Mouse (Mus musculus): Measurements from ENCODE around the gene Neu2.
"Not testable (repeated sequence)": the region's sequence is repeated elsewhere in the genome, so short reads cannot be mapped to it uniquely, and the experiment has no call there.

The Neu2 gene

DNA sequence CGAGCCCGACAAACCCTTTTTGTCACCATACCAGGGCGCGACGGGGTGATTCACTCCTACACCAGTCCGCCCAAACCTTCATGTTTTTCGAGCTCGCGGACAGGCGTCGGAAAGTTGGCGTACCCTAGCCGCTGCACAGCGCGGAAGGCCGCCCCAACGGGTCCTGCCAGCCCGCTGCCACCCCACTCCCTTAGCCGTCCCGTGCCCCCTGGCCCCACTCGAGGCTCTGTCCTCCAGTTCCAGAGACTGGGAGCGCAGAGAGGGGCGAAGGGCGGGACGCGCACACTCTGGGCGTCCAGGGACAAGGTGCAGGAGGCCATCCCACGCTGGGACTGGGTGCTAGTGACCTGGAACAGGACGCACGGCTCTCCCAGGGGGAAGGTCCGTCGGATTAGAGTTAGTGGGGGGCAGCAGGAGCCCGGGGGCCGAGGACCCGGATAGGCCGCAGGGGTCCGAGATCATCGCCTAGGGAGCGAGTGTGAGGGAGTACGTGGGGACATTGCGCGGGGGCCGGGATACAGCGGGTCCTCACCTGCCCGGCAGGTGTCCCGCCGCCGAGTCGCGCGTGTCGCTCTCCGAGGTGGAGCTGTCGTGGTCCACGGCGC is at the start of gene Neu2:
Gene Neu2, plus strand, starts transcription at position 329 of the 605 bp plus-strand sequence.
- peak; percentile 53 to 56 for DNase-seq (ENCODE audit: low spot score in 2 of 2)

DNA sequence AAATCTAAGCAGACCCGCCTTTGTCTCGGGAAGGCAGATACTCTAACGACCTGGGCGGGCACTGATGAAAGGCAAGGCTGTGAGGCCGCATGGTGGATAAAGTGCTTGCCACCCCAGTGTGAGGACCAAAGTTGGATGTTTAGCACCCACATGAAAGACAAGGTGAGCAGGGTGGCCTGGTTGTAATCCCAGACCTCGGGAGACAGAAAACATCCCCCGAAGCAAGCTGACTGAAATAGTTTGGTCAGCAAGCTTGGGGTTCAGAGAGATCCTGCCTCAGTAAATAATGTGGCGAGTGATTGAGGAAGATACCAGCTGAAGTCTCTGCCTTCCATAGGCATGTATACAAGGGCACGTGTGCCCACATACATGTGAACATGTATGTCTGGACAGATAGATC is 42.2 kb upstream of the Neu2 start:
- peak in 1 of 2 experiments; percentile 15 for DNase-seq (ENCODE audit: low spot score in 2 of 2)

DNA sequence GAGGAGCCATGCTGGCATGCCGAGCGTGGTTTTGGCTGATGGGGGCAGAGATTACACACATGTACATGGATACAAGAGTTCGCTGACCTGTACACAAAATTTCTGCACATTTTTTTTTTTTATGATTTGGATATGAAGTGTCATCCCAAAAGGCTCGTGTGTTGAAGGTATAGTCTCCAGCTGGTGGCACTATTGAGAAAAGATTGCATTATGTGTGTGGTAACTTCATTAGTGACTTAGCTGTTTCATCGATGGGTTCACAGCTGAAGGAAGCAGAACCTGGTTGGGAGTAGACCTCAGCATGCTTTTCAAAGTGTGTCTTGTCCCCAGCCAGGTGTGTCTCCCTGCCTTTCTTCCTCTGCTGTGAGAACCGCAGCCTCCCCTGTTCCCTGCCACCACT is 41.4 kb upstream of the Neu2 start:
- DNase-seq (ENCODE audit: low spot score in 2 of 2): no peak

DNA sequence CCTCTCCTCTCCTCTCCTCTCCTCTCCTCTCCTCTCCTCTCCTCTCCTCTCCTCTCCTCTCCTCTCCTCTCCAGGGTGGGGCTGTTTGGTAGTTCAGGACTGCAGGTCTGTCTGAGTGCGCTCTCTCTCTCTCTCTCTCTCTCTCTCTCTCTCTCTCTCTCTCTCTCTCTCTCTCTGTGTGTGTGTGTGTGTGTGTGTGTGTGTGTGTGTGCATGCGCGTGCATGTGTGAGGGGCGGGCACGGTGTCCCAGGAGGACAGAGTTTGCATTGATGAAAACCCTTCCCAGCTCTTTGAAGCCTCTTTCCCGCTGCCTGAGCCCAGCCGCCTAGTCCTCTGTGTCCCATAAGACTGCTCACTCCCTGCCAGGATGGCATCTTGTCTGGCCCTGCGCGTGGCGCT is 39.7 kb upstream of the Neu2 start, which contains the start of gene Snorc:
Gene Snorc, plus strand, starts transcription at position 301 of the 400 bp plus-strand sequence.
- not testable (repeated sequence) for DNase-seq (ENCODE audit: low spot score in 2 of 2)

DNA sequence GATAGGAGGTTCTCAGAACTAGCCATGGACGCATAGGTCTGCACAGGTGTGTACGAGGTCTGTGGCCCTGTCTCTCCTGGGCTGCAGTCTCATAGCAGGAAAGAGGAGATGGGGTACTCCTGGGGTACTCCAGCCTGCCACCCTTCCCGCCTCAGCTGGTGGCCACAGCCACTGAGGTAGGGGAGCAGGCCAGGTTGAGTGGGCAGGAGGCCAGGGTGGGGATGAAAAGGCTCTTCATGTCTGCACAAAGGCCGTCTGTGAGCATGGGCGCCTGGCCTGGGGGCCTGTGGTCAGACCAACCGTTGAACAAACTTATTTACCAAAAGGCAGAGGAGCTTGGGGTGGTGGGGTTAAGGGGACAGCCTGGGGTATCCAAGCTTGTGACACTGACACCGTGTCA is 37.8 kb upstream of the Neu2 start:
- peak; percentile 65 to 71 for DNase-seq (ENCODE audit: low spot score in 2 of 2)

DNA sequence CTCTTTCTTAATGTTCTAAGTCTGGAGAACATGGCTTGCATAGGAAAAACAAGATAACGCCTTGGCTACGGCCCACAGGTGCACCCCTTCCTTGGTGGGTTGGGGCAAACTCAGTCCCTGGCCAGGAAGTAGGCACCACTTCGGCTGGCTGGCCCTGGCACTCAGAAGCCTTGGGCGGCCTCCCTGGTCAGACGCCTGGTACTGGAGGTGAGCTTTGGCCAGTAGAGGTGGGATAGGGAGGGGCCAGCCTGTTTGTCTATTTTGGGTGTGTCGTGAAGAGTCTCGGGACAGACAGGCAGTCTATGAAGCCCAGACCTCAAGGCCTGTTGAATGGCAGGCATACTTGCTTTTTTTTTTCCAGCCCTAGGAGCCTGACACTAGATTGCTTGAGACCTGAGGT is 37.1 kb upstream of the Neu2 start:
- DNase-seq (ENCODE audit: low spot score in 2 of 2): peak in 1 of 2 experiments; percentile 57

DNA sequence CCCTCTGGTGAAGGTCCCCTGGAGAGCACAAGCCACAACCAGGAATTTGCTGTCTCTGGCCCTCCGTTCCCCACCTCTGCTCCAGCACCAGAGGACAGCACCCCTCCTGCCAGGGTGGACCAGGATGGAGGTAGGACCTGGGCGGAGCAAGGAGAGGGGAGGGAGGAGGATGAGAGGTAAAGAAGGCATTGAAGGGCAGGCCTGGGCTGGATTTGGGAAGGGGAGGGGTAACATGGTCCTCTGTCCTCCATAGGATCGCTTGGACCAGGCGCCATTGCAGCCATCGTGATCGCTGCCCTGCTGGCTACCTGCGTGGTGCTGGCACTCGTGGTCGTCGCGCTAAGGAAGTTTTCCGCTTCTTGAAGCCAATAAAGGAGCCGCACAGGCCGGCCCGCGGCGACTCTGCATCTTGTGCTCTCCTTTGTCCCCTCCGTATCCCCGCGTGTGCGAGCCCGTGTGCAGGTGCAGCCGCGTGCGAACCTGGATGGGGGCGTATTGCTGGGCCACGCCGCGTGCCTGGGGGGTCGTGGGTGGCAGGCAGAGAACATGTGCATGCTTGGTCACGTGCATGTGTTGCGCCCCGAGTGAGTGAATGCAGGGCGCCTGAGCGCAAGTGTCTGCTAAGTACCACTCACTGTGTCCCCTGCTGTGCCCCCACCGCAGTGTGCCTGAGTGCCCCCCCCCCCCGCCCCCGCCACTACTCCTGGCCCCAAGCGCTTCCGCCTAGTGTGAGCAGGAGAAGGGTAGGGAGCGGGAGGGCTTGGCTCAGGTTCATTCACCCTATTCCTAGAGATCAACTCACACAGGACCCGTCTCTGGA is 34.4 kb upstream of the Neu2 start:
- DNase-seq (ENCODE audit: low spot score in 2 of 2): peak; percentile 77 to 83

DNA sequence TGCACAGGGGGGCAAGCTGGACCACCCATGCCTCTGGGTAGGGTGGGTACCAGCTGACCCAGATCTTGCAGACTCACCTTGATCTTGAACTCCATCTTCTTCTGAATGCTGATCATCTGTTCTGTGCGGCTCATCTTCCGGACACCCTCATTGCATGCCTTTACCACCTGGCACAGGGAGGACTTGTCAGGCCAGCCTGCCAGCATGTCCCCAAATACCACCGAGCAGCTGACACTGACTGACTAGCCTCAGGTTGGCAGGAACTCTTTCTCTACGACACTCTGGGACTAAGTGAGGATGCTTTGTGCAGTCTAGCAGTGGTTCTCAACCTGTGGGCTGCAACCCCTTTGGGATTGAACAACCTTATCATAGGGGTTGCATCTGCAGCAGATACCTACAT is 27.1 kb upstream of the Neu2 start:
- no peak for DNase-seq (ENCODE audit: low spot score in 2 of 2)

DNA sequence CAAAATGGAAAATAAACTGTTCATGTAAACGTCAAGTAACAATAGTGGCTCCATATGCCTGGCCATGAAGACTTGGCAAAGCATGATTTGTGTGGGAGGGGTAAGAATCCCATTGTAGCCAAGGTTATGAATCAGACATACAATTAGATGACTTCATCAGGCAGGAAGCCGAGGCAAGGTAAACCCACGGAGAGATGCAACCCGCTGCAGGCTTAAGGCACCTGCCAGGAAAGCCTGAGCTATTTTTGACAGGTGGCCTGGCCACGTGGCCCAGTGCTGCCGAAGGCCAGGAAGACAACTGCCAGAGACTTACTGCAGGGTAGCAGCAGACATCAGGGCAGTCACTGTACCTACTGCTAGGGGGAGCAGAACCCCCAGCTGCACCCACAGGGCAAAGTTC is 23.3 kb upstream of the Neu2 start:
- DNase-seq (ENCODE audit: low spot score in 2 of 2): peak in 1 of 2 experiments; percentile 53

DNA sequence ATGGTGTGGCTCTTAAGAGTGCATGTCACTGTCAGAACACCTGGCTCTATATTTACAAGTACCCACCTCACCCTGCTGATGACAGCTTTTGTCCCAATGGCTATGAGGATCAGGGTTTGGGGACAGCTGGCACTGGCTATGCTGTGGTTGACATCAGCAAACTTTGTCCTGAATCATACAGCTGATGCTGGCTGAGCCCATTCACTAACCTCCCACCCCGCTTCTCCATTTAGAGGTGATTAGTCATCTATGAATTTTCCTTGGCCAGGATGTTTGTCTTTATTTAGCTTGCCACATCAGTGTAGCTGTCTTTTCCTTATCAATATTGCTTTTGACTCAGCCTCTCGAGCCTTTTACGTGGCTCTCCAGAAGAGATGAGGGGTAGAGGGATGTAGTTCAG is 17.4 kb upstream of the Neu2 start:
- no peak for DNase-seq (ENCODE audit: low spot score in 2 of 2)

DNA sequence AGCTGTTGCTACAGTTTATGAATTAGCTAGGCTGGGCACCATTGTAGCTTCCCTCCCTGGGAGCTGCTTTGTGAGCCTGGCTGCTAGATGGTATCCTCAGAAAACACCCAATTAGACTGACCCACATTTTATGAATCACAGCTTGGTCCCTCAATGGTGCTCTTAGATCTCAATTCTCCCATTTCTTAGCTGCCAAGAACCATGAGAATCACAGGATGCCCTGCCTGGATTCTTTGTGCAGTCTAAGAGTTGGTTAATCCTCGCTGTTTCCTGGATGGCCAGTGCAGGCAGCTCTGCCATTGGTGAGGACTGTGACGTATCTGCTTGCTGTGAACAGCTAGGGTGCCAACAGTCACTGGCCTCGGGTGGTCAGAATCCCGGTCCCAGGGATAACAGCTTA is 16.1 kb upstream of the Neu2 start:
- DNase-seq (ENCODE audit: low spot score in 2 of 2): peak in 1 of 2 experiments; percentile 77

DNA sequence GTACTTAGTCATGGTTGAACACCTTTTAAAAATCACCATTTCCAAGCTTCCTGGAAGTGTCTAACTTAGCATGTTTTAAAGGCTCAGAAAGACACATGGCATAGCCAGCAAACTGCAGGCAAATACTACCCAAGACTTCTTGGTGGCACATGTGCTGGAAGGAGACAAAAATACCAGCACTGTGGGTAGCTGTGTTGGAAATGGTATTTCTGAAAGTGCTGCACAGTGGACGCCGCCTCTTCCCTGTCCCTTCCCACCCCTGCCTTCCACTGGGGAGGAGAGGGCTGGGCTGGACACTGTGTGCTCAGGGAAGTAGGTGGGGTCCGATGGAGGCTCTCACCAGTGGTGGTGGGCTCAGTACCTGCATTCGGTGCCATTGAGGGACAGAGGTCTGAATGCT is 4.2 kb upstream of the Neu2 start:
- no peak for DNase-seq (ENCODE audit: low spot score in 2 of 2)

DNA sequence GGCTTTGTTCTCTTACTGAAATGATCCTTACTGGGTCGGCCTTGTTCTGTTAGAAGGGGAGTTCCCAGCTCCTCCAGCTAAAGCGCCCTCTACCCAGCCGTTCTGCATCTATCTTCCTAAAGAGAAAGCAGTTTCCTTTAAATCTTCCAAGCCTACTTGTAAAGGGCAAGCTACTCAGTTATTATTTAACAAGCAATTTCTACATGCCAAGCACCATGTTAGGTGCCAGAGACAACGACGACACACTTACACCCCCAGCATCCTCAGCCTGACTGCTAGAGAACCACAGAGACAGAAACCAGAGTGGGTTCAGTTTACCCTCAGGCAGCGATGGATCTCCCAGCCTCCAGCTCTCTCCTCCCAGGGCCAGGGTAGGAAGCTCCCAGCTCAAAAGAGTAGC is 1.8 kb upstream of the Neu2 start:
- no peak for DNase-seq (ENCODE audit: low spot score in 2 of 2)

DNA sequence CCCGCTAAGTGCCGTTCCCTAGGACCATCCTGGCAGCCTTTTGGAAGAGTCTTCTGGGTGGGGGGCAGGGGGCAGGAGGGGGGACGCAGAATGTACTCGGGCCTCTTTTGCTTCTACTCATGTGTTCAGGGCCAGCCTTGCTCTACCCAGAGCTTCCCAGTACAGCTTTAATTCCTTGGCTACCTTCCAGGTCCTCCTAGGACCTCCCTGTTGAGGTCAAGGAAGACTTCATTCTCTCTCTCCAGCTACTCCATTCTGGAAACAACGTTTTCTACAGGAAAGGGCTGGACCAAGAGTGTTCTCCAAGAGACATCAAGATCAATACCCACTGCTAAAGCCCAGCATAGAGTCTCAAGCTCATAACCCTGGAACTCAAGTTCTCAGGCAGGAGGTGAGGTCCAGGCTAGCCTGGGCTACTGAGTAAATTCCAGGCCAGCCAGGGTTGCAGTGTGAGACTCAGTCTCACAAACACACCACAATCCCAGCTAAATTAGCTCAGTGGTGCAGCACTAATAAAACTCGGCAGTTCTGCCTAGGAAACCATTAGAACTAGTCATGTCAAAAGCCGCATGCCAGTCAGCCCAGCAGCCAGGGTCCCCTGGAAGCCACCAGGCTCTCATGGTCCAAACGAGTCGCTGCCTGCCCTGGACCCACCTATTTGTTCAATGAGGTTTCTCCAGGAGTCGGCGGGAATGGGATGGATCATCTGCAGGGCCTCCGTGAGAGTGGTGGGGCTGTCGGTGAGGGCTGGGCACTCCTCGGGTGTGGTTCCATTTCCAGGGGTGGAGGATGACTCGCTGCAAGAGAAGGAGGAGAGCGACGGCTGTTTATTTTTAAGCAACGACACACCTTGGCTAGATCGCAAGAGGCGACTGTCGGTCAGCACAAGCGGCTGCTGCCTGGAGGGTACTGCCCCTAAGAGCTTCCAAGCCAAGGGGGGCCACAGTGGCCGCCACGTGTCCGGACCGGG is 813 bp upstream of the Neu2 start:
- peak in 1 of 2 experiments; percentile 43 for DNase-seq (ENCODE audit: low spot score in 2 of 2)

DNA sequence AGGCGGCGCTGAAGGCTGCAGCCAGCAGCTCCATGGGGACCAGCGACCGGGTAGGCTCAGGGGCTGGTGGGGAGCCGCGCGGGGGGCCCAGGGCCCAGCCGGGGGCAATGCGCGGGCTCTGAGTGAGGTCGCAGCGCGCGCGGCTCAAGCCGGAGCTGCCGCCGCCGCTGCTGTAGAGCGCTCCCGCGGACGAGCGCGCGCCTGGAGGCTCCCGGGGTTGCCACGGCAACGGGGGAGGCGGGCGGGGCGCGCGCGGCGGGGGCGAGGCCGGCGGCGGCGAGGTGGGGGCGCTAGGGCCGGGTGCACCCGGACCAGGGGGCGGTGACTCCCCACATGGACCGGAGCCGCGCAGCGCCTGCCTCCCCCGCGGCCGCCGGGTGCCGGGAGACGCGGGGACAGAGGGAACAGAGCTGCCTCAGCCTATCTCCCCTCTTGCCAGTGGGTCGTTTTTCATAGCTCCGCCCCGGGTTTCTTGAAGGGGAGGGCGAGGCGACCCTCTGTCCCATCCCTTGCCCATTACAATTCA is 540 bp downstream of the Neu2 start:
- DNase-seq (ENCODE audit: low spot score in 2 of 2): peak; percentile 80 to 83

DNA sequence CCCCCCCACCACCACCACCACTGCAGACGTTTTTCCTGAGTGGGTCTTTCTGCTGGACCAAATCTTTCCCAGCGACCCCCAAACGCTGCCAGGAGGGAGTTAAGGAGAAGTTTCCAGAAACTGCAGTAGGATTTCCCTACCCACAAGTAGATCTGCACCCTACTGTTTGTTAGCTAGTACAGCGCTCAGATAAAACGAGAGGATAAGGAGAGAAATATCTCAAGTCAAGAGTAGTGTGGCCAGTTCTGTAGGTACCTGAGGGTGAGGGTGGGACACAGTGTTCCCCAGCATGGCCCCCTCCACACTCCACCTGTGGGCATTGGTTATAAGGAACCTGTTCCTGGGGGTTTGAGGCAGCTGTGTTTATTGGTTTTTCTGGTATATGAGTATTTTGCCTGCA is 1.2 kb downstream of the Neu2 start:
- DNase-seq (ENCODE audit: low spot score in 2 of 2): no peak

DNA sequence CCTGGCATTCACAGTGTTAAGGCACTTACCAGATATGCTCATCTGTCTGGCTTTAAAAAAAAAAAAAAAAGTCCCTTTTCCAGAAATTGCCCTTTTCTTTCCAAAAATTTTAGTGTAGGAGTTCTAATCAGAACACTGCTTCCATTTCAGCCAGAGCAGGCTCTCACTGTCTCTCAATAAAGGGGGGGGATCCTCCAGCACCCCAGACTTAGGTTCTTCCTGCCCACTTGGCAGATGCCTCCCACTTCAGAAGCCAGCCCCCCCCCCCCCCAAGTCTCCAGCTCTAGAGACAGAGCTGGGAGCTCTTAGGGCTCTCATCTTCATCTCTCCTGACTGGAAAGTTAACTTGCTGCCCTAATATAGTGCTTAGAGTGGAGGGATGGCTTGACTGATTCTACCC is 10.8 kb downstream of the Neu2 start:
- no peak for DNase-seq (ENCODE audit: low spot score in 2 of 2)

DNA sequence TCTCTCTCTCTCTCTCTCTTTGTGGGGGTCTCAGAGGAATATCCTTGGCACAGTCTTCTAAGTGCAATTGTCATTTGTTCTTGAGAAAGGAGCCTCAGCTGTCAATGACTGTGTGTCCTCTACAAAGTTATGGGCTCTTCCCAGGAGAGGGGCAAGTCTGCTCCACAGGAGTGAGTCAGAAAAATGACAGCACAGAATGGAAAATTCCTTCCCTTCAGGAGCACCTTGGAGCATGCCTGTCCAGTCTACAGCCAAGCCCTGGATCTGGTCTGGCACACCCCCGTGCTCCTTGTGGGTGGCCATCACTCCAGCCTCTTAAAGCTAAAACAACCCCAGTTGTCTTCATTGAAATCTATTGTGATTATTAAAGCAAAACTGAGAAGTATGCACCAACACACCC is 11.8 kb downstream of the Neu2 start:
- no peak for DNase-seq (ENCODE audit: low spot score in 2 of 2)

DNA sequence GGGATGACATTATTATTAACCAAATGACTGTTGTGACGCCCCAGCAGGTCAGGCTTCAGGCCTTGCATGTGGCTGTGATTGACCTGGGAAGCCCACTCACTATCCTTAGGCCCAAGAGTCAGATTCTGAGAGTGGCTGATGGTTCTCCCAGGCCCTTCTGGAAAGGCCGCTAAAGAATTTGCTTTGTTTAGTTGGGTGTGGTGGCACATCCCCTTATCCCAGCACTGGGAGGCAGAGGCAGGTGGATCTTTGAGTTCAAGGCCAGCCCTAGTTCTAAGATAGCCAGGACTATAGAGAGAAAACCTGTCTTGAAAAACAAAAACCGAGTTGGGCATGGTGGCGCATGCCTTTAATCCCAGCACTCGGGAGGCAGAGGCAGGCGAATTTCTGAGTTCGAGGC is 15.4 kb downstream of the Neu2 start:
- no peak for DNase-seq (ENCODE audit: low spot score in 2 of 2)

DNA sequence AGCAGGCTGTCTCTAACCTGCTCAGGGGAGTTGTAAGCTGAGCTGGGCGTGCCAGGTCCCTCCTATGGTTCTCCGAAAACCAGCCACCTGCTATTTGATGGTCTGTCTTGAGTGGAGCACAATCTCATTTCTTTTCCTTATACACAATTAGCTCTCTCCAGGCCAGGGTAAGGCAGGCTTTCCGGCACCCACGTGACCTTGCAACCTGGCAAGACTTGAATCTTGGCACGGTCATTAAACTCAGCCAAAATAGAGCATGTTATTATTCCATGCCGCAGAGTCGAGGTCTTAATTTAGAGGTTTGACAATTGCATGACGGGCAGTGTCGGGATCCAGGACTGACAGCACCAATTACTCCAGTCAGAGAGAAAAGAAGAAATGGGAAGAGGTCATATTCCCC is 17.5 kb downstream of the Neu2 start:
- no peak for DNase-seq (ENCODE audit: low spot score in 2 of 2)

DNA sequence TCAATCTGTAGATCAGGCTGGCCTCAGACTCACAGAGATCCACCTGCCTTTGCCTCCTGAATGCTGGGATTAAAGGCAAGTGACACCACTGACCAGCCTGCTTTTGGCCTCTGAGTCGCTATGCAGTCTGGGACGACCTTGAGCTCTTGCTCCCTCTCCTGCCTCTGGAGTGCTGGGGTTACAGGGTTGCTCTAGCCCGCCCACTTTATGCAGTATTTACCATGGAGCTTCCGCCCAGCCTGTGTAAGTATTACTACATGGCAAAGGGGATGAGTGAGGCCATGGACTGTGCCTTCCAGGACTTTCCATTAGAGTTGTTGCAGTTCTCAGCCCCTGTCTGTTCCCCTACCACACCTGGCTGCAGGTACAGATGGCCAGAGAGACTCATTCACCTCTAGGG is 22.7 kb downstream of the Neu2 start:
- DNase-seq (ENCODE audit: low spot score in 2 of 2): no peak

DNA sequence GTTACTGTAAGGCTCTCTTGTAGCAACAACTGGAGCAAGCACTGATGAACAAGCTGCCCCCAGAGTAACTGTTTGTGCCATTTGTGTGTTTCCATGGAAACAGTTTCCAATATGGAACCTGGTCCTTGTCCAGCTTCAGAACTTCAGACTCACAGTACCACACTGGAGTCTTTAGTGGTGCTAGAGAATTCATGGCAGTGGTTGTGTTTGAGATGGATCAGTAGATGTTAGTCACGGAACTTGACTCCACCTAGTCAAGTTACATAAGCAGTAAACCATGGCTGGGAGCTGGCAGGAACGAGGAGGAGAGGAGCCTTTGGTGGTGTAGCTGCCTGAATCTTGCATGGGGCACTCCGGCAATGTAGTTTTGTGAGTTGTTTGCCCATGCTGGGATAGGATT is 24.4 kb downstream of the Neu2 start:
- no peak for DNase-seq (ENCODE audit: low spot score in 2 of 2)
